Mouse (Mus musculus) embryonic stem cell, embryonic (primary cell): ENCODE measurements around the gene Tff2.

Experiments used
- CTCF ChIA-PET, 4 experiments: fragments of 300-600 bp in 2 of 4; fragments of 350-600 bp in 2 of 4; sonication (Branson Sonifier 250); formaldehyde crosslinking; loops; one replicate each; lab custom pipeline; 2022; ENCODE audit warnings: inconsistent platforms in 2 of 4; lab: Charles Lee
- POLR2A ChIA-PET, 4 experiments: fragments of 300-600 bp in 2 of 4; fragments of 350-600 bp in 2 of 4; sonication (Branson Sonifier 250); formaldehyde crosslinking; loops; one replicate each; lab custom pipeline; 2022; ENCODE audit warnings: antibody characterized with exemption in 4 of 4, inconsistent platforms in 1 of 4; lab: Charles Lee

Gene Tff2

DNA sequence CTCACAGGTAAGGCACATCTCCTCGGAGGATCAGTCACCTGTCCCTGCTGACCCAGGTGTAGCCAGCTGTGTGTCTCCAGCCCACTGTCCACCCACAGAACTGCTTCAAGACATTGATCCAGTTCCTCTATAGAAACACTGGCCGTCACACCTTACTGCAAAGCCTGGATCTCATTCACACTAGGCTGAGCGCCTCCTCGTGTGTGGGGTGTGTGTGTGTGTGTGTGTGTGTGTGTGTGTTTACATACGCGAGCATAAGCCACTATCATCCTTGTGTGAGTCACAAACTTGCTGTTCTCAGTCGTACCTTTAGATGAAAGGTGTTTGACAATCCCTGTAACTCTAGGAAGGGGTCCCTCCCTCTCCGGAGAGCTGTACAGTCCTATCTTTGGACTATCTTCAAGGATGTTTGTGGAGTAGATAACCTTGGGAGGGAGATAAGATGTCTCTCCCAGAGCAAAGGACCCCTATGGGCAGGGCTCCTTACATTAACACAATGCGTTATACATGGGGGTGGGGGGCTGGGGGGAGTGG, 9.0 kb upstream of the Tff2 start:
- POLR2A ChIA-PET = interaction anchor here in 1 of 4 experiments (0.7 kb wide), 1 partner anchor 11 kb away, joined by 3 read pairs; no protein-coding TSS in a partner anchor

DNA sequence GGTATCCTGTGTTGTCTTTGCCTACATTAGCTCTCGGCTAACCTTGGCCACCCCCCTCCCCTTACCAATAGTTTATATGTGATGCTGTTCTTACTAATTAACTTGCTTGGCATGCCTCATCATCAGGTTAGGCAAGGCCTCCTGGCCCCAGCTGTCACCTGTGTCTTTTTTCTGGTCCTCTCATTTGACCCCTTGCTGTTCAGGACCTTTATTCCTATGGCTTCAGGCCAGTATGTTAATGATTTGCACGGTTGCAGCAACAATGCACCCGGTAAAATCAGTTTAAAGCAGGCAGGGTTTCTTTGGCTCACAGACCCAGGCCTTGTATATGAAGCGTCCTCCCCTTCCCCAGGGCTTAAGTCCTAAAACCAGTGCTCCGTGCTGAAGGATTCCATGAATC, 8.4 kb upstream of the Tff2 start:
- CTCF ChIA-PET = interaction anchor here in 1 of 4 experiments (1.0 to 1.4 kb wide), 2 partner anchors 14 to 40 kb away, joined by 3 to 8 read pairs; no protein-coding TSS in a partner anchor
- POLR2A ChIA-PET = interaction anchor here in 1 of 4 experiments (0.6 kb wide), 1 partner anchor 504 kb away, joined by 5 read pairs; no protein-coding TSS in a partner anchor

More for the DNA sequence above, 9.0 kb upstream of the Tff2 start:
- CTCF ChIA-PET = interaction anchor here in 1 of 4 experiments (1.4 kb wide), 1 partner anchor 15 kb away, joined by 8 read pairs; no protein-coding TSS in a partner anchor

DNA sequence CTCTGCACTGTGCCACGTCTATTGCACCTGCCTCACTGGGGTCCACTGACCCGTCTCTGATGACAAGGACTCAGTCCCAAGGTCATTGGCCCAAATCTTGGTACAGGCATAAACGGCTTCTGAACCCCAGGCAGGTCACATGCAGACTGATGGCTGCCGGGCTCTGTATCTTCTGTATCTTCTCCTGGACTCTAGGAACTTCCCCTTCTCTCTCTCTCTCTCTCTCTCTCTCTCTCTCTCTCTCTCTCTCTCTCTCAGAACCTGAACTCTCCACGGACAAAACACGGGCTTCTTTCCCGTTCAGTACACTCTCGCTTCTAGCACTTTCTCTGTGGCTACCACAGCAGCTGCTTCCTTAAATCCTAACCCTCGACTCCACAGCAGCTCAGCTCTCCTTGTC, 1.9 kb upstream of the Tff2 start:
- POLR2A ChIA-PET = interaction anchor here in 2 of 4 experiments (0.7 kb wide), 2 partner anchors 119 to 370 kb away, joined by 3 to 6 read pairs; no protein-coding TSS in a partner anchor
- CTCF ChIA-PET = interaction anchor here in 1 of 4 experiments (1.3 kb wide), 1 partner anchor 94 kb away, joined by 3 read pairs; no protein-coding TSS in a partner anchor

DNA sequence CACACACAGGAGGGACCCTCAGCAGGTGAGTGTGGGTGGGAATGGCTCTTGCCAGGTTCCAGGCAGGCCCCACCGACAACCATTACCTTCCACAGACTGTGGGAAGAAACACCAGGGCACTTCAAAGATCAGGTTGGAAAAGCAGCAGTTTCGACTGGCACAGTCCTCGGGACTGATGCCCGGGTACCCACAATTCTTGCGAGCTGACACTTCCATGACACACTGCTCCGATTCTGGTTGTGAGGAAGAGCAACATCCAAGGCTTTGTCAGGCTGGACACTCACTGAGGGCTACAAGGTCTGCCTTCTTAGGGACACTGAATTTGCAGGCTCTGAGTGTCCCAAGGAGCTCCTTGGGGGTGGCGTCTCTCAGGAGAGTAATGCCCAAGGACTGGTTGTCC, 2.0 kb downstream of the Tff2 start:
- POLR2A ChIA-PET = interaction anchor here in 1 of 4 experiments (0.6 kb wide), 1 partner anchor 11 kb away, joined by 3 read pairs; no protein-coding TSS in a partner anchor
- CTCF ChIA-PET = interaction anchor here in 1 of 4 experiments (0.6 to 1.0 kb wide), 2 partner anchors 16 to 20 kb away, joined by 3 to 6 read pairs; no protein-coding TSS in a partner anchor

DNA sequence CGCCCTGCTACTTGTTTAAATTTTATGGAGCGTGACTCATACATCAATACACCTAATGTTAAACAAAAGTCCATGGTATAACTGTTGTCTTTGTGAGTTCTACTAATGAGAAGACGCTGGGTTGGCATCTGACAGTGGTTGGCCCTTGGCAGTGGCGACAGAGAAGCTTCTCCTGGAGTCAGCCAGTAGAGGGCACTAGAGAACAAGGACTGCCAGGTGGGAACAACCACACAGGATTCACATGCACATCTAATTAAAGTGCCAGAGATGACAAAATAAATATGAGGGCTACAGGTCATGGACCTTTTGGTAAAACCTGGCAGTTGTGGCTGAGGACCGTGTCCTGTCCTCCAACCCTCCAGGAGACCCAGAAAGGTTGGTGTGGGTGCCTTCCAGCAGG, 5.7 kb downstream of the Tff2 start:
- ChIA-PET CTCF (interaction anchor here (0.6 to 1.7 kb wide), 37 partner anchors 9 to 1131 kb away, joined by 3 to 11 read pairs (median 3); no protein-coding TSS in a partner anchor), POLR2A (no interaction called here)

DNA sequence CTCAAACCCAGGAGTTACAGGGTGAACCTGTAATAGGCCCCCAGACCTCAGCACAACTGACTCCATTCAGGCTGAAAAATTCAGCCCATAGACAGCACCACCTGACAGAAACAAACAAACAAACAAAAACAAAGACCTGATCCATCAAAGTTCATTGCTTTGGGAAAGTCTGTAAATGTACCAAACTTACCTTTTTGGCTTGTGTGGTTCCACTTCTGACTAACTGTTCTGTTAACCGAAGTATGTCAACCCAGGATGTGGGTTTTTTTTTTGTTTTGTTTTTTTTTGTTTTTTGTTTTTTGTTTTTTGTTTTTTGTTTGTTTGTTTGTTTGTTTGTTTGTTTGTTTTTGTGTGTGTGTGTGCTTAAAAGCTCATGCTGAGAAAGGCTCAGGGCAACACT, 7.3 kb downstream of the Tff2 start:
- ChIA-PET POLR2A (no interaction called here), CTCF (interaction anchor here in 3 of 4 experiments (0.6 to 0.7 kb wide), 4 partner anchors 95 to 1476 kb away, joined by 3 to 8 read pairs (median 4); no protein-coding TSS in a partner anchor)

DNA sequence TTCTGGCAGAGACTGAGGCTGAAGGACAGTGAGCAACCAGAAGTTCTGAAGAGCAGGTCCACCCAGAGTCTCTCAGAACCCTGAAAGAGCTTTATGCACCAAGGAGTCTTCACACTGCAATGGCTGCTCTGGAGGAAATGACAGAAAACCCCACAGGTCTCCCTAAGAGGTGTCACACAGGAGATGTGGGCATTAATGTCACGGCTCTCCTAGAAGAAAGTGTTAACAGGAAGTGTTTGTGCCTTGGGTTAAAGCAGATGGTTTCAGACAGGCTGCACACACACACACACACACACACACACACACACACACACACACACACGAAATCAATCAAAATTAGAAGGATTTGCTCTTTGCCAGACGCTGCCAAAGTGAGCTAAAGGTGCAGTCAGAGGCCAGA, 7.8 kb downstream of the Tff2 start:
- CTCF ChIA-PET = interaction anchor here (0.6 to 0.7 kb wide), 6 partner anchors 12 to 1475 kb away, joined by 3 to 8 read pairs (median 4); no protein-coding TSS in a partner anchor
- POLR2A ChIA-PET = interaction anchor here in 1 of 4 experiments (0.6 kb wide), 1 partner anchor 85 kb away, joined by 3 read pairs; no protein-coding TSS in a partner anchor

DNA sequence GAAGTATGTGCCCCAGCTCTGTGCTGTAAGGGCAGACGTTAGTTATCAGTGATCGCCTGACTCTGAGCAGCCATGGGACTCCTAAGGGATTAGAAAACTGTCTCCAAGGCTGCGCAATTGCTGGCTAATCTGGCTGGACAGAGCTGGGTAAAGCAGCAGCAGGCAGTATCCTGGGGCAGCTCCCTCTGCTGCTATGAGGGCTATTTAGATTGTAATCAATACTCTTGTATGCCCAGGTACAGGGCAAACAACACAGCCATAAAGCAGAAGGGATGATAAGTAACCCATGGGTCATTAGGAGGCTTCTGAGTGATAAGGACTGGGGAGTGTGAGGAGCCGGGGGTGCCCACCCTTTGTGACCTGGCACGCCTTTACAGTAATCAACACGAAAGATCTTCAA, 9.2 kb downstream of the Tff2 start:
- POLR2A ChIA-PET = no interaction called here
- CTCF ChIA-PET = interaction anchor here in 2 of 4 experiments (0.5 to 2.3 kb wide), 5 partner anchors 13 to 162 kb away, joined by 3 to 7 read pairs (median 3); no protein-coding TSS in a partner anchor

DNA sequence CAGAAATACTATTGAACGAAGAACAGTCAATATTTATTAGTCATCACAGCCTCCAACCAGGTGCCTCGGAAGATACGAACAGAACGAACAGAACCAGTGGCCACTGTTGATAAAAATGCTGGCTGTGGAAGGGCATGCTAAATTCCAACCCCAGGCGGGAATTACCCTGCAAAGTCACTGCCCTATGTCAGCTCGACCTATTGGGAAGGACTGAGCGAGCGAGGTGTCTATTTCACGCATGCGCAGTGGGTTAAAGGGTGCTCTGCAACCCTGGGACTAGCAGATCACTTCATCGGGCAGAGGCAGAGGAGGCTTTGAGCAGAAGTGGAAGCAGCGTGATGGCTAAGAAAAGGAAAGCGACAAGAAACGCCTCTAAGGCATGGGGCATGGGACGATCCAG, 10.3 kb downstream of the Tff2 start:
- CTCF ChIA-PET = interaction anchor here in 1 of 4 experiments (1.0 to 2.3 kb wide), 2 partner anchors 12 to 117 kb away, joined by 3 to 7 read pairs; no protein-coding TSS in a partner anchor

DNA sequence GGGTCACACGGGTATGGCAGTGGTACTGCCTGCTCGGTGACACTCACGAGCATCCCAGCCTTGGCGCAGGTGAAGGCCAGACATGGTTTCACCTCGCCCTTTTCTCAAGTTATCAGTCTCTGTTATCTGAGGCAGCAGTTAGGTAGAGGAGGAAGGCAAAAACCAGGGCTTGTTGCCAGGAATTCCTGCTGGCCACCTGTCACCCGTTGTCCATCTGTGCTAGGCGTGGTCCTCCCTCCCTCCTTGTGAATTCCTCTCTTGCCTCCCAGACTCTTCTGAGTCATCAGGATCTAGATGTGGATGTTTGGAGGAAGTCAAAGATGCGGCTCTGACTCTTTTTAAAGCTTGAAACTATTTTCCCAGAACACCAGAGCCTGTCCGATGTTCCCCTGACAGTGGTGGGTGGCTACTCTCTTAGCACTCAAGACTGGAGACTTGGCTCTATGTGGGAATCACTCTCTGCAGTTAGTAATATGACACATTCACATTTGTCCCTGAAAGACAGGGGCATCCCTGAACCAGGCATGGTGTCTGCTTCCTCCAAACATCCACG, 12.7 kb downstream of the Tff2 start:
- CTCF ChIA-PET = interaction anchor here in 2 of 4 experiments (1.0 to 1.9 kb wide), 3 partner anchors 9 to 12 kb away, joined by 3 to 5 read pairs (median 4); no protein-coding TSS in a partner anchor
- POLR2A ChIA-PET = no interaction called here

More for the DNA sequence above, 10.3 kb downstream of the Tff2 start:
- POLR2A ChIA-PET = no interaction called here

DNA sequence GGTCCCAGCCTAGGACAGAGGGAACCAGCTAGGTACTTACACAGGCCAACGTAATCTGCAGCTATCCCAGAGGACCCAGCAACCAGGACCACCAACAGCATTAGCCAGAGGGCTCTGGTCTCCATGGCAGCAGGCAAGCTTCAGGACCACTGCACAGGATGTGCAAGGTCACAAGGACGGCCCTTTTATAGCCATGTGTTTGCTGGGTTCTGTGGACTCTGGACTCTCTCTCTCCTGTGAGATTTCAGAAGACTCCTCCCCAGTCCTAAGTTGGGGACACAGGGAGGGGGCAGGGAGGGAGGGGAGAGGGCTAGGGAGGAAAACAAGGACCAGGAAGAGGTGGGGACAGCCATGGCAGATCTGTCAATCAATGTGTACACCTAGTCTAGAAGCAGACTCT, 14.6 kb downstream of the Tff2 start, which contains the start of gene Tff3:
Gene Tff3, minus strand, starts transcription at position 195 of the 400 bp plus-strand sequence.
- ChIA-PET CTCF (interaction anchor here in 2 of 4 experiments (1.5 to 2.6 kb wide), 2 partner anchors 10 kb away, joined by 4 to 5 read pairs; no protein-coding TSS in a partner anchor), POLR2A (interaction anchor here in 2 of 4 experiments (0.7 kb wide), 2 partner anchors 131 to 418 kb away, joined by 4 to 8 read pairs; no protein-coding TSS in a partner anchor)

DNA sequence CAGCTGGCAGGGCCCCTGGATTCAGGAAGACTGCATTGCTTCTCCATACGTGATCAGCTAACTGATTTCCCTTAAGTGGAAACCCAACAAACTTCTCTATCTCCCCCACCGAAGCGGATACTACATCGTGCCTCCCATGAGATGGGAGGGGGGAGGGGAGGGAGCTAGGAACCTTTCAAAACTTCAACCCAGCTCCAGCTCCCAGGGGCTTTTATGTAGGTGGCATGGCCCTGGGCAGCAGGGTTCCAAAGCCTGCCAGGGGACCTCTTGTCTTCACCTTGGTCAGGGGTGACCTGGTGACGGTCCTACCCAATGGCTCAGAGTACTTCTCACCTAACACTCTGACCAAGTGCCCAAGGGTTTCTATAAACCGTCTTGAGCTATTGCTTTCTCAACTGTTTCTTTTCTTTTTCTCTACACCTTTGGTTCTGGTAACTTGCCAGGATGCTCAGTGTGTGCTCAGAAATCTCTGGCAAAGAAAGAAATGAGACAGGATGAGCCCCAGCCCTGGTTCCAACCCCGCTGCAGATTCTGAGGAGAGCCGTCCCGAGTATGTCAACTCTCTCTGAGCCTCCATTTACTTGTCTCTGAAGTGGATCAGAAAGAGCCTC, 15.3 kb downstream of the Tff2 start:
- ChIA-PET CTCF (interaction anchor here in 3 of 4 experiments (0.9 to 2.6 kb wide), 3 partner anchors 9 kb away, joined by 4 to 5 read pairs (median 4); no protein-coding TSS in a partner anchor), POLR2A (interaction anchor here in 3 of 4 experiments (0.5 to 0.7 kb wide), 3 partner anchors 132 to 419 kb away, joined by 4 to 8 read pairs (median 5); no protein-coding TSS in a partner anchor)

DNA sequence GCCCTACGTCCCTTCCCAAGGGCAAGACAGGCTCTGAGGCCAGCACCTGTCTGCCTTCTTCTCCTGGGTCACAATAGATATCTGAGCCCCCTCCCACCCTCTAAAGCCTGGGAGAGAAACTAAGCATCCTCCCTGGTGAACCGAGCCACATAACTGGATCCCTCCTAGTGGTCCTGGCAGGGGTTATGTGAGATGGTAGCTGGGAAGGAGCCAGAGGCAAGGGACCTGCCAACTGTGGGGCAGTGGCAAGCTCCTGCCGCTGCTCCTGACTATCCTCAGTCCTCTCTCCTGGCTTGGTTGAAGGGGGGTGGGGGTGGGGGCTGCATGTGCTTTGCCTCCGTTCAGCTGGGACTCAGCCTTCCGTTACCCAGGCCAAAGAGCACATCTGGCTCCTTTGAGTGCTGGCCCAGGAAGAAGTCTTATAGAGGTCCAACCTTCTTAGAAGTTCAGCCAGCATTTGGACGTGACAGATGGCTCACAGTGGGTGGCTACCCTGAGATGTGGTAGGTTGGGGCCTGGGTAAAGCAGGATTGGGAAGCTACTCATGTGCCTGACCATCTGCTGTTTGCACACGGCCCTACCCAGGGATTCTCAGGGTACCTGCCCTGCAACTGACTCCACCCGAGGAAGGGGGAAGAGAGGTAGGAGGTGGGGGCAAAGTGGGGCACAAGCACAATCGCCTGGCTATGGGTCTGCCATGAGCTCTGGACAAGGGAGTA, 18.4 kb downstream of the Tff2 start:
- ChIA-PET POLR2A (interaction anchor here in 1 of 4 experiments (0.6 kb wide), 1 partner anchor 34 kb away, joined by 8 read pairs; no protein-coding TSS in a partner anchor), CTCF (interaction anchor here (0.6 to 1.9 kb wide), 9 partner anchors 12 to 1387 kb away, joined by 3 to 18 read pairs (median 3); no protein-coding TSS in a partner anchor)

DNA sequence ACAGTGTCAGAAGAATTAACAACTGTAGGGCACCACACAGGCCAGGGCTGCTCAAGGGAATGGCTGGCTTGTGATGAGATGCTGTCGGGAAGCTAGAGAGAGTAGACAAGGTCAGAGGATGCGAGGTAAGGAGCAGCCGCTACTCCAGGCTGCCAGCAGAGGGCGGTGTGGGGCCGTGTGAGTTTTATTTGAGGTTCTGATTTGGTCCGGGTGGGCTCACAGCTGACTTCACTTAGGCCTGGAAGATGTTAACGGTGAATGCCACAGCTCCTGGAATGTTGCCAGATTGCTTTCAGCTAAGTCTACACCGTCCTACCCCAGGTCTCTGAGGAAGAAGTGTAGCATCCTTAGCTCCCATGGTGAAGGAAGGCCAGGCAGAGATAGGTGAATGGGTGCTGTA, 22.1 kb downstream of the Tff2 start:
- ChIA-PET CTCF (interaction anchor here (0.5 to 7.3 kb wide), 66 partner anchors 9 to 1069 kb away, joined by 3 to 79 read pairs (median 4); partner anchors contain the start of genes Abcg1 (in 1 of the 4) and Rsph1 (in 1 of the 4)), POLR2A (interaction anchor here in 3 of 4 experiments (0.6 to 1.7 kb wide), 6 partner anchors 10 to 543 kb away, joined by 3 to 5 read pairs (median 3); no protein-coding TSS in a partner anchor)

DNA sequence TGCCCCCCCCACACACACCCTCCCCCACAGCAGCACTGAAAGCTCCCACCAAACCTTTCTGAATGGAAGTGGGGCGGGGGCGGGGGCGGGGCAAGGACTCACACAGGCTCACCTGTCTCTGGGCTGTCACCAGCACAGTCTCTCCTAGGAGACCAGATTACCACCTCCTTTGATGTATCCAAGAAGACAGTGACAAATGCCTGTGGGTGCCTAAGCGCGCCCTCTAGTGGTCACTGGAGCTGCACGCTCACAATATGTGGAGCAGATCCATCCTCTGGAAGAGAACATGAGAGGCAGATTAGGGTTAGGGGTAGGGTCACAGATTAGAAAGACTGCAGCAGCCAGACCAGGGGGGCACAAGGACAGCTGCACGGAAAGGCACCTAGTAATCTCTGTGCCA, 24.7 kb downstream of the Tff2 start:
- POLR2A ChIA-PET = interaction anchor here (0.5 to 1.6 kb wide), 10 partner anchors 27 to 908 kb away, joined by 3 to 5 read pairs (median 3); no protein-coding TSS in a partner anchor

DNA sequence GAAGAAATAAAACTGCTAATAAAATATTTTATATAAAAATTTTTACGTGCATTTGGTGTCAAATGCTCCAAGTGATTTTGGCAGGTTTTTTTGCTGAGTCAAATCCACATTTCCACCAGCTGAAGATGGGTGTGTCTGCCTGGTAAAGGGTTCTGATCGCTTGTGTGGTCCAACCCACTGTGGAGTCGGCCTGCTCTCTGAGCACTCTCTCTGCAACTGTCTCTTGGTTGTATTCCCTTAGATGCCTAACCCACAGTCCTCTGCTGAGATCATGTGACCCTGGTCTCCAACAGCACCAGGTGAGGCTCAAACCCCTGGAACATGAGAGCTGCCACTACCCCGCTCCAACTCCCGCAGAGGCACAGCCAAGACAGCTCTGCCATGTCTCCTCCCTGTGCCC, 26.1 kb downstream of the Tff2 start:
- CTCF ChIA-PET = interaction anchor here (0.5 to 7.3 kb wide), 30 partner anchors 9 to 240 kb away, joined by 3 to 79 read pairs (median 3); partner anchors contain the start of gene Abcg1 (in 2 of the 4)
- POLR2A ChIA-PET = interaction anchor here in 3 of 4 experiments (0.6 to 1.6 kb wide), 7 partner anchors 9 to 490 kb away, joined by 3 to 4 read pairs (median 4); no protein-coding TSS in a partner anchor

More for the DNA sequence above, 24.7 kb downstream of the Tff2 start:
- CTCF ChIA-PET = interaction anchor here (0.5 to 7.3 kb wide), 62 partner anchors 8 to 852 kb away, joined by 3 to 79 read pairs (median 4); partner anchors contain the start of genes Abcg1 (in 2 of the 4) and Tff3 (in 1 of the 4)

DNA sequence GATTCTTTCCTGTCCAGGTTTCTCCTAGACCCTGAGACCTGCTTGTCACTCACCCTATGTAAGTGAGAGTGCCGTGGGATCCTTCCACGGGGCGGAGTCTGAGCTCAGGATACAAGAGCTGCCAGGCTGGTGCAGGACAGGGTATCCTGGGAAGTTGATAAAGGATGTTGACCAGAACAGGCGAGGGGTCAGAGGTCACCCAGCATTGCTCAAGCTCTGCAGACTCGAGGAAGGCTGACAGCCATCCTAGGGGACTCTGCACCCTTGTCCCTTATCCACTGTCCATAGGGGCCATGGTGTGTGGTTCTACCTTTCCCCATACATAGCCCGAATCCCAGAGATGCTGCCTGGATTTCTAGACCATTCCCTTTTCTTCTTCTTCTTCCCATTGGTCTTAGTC, 28.0 kb downstream of the Tff2 start:
- ChIA-PET CTCF (interaction anchor here in 1 of 4 experiments (1.6 to 7.3 kb wide), 2 partner anchors 70 to 97 kb away, joined by 3 to 79 read pairs; no protein-coding TSS in a partner anchor), POLR2A (interaction anchor here in 2 of 4 experiments (1.0 to 1.5 kb wide), 3 partner anchors 47 to 59 kb away, joined by 3 to 5 read pairs (median 4); partner anchors contain the start of gene Abcg1 (in 1 of the 2))
